Mouse (Mus musculus) left cerebral cortex, adult 8-10 months (tissue): Measurements from ENCODE around the gene Gria4. TPM values are rescaled to one million over a fixed set of nuclear protein-coding genes. Genes with fewer than 3 reads are reported as not detected.

Source experiments
- microRNA-seq, 2 experiments: library from miRNA; unstranded; fragments of <30 nt; microRNA quantifications; one replicate each; pipeline ENCODE4 v1.2.0; 2022
- total RNA-seq, 4 experiments: library from RNA; stranded (reverse); gene quantifications; 2 replicates each; pipeline ENCODE4 v1.2.4; 2022

The Gria4 gene
- total RNA-seq, 4 experiments from 2014 or later: 85.6 to 95.9 (median 91.1) TPM

Small RNA genes within 50 kb of the gene (microRNA-seq; reads per million reads assigned to microRNA genes)
- 0 reads per million in 2 experiments for gene Gm23811
- 0 reads per million in 2 experiments for gene Gm23992
